ENCODE assay signal across 8 mouse cellular contexts in genomic region chr11:101963473-101964291, GRCm38 (mm10). TPM values are rescaled to one million over a fixed set of nuclear protein-coding genes. Genes with fewer than 3 reads are reported as not detected.
DNase-seq lines count a peak whose midpoint lies in the region; ATAC-seq and TF ChIP-seq lines count a peak whose summit lies in the region.

No protein-coding gene starts in this region.

- H3K36me3 ChIP-seq in heart, adult 2 months (ENCODE audit: control insufficient read depth, insufficient read depth, low read length) = no peaks in the 10 kb centered on the region
- no peaks in the 10 kb centered on the region for H3K36me3 ChIP-seq in forebrain, embryonic 10.5 days (replicated peaks)
- H3K36me3 ChIP-seq in intestine, postnatal 0 days (ENCODE audit: control insufficient read depth, insufficient read depth) = no peaks in the 10 kb centered on the region
- no peaks in the 10 kb centered on the region for H3K36me3 ChIP-seq in midbrain, embryonic 13.5 days

- H3K4me3 ChIP-seq in heart, adult 2 months = peak overlapping the region; percentile 47
- peak overlapping the region; percentile 69 for H3K4me3 ChIP-seq in forebrain, embryonic 10.5 days
- peak overlapping the region; percentile 48 for H3K4me3 ChIP-seq in intestine, postnatal 0 days (ENCODE audit: low read depth, low read length)
- H3K4me3 ChIP-seq in midbrain, embryonic 13.5 days (replicated peaks) = peak overlapping the region; percentile 59

- WGBS in heart, adult 2 months = under 1% methylated on average over 78 of the region's 78 CpGs
- WGBS in forebrain, embryonic 10.5 days = under 1% methylated on average over 78 of the region's 78 CpGs
- 1% methylated on average over 78 of the region's 78 CpGs for WGBS in intestine, postnatal 0 days
- WGBS in midbrain, embryonic 13.5 days = under 1% methylated on average over 78 of the region's 78 CpGs

- TF ChIP-seq CTCF in heart, adult 2 months (IDR thresholded peaks at IDR 0.05) = no peak
- 0 out of 2 replicates have a peak, but pooled peaks have one; percentile 2 for TF ChIP-seq CTCF in intestine, postnatal 0 days (IDR thresholded peaks at IDR 0.05; ENCODE audit: low read depth)

- H3K79me2 ChIP-seq in heart, adult 2 months (replicated peaks; ENCODE audit: control insufficient read depth, insufficient read depth, low read length) = no peaks in the 10 kb centered on the region

- no peak overlapping the region; the same call in 1 of the 2 replicates for H3K27ac ChIP-seq in heart, adult 2 months
- H3K27ac ChIP-seq in forebrain, embryonic 10.5 days = peak overlapping the region; percentile 81
- H3K27ac ChIP-seq in intestine, postnatal 0 days (ENCODE audit: low read depth, low read length) = no peak overlapping the region
- H3K27ac ChIP-seq in midbrain, embryonic 13.5 days = no peak overlapping the region

- no peaks in the 10 kb centered on the region for H3K9me3 ChIP-seq in forebrain, embryonic 10.5 days
- no peaks in the 10 kb centered on the region for H3K9me3 ChIP-seq in intestine, postnatal 0 days (ENCODE audit: control insufficient read depth)
- H3K9me3 ChIP-seq in midbrain, embryonic 13.5 days = no peaks in the 10 kb centered on the region

- no peak for ATAC-seq in intestine, postnatal 0 days
- peak; percentile 51 for ATAC-seq in midbrain, embryonic 13.5 days

- no peak for TF ChIP-seq EP300 in heart, adult 2 months (IDR thresholded peaks at IDR 0.05; ENCODE audit: insufficient read depth, low read depth, low read length)

- peak overlapping the region; percentile 68 for H3K9ac ChIP-seq in heart, adult 2 months (ENCODE audit: low read depth, low read length)
- H3K9ac ChIP-seq in intestine, postnatal 0 days (ENCODE audit: low read depth, low read length) = peak overlapping the region; percentile 38
- H3K9ac ChIP-seq in midbrain, embryonic 13.5 days (replicated peaks) = peak overlapping the region; percentile 70

- intact Hi-C loops in heart, adult 2 months (cut with DNase I) = no loop called here
- intact Hi-C loops in heart, postnatal 25 days (cut with DNase I) = no loop called here

- peaks cover 8% of the 10 kb centered on the region for H3K27me3 ChIP-seq in heart, adult 2 months (ENCODE audit: control insufficient read depth, insufficient read depth, low read length)
- H3K27me3 ChIP-seq in forebrain, embryonic 10.5 days (ENCODE audit: poor library complexity, severe bottlenecking) = peaks cover 100% of the 10 kb centered on the region
- H3K27me3 ChIP-seq in intestine, postnatal 0 days (replicated peaks; ENCODE audit: control insufficient read depth, insufficient read depth, low read length) = peaks cover 74% of the 10 kb centered on the region
- peaks cover 94% of the 10 kb centered on the region for H3K27me3 ChIP-seq in midbrain, embryonic 13.5 days

- no peaks in the 10 kb centered on the region; the same call in 1 of the 2 replicates for H3K4me1 ChIP-seq in heart, adult 2 months (ENCODE audit: control insufficient read depth, insufficient read depth, low read length)
- H3K4me1 ChIP-seq in forebrain, embryonic 10.5 days = peaks cover 66% of the 10 kb centered on the region
- H3K4me1 ChIP-seq in intestine, postnatal 0 days (replicated peaks; ENCODE audit: control insufficient read depth, insufficient read depth, low read length) = no peaks in the 10 kb centered on the region; the same call in none of the 2 replicates
- peaks cover 41% of the 10 kb centered on the region for H3K4me1 ChIP-seq in midbrain, embryonic 13.5 days (replicated peaks)

- H3K4me2 ChIP-seq in intestine, postnatal 0 days (replicated peaks; ENCODE audit: low read depth) = peak overlapping the region; percentile 76
- H3K4me2 ChIP-seq in midbrain, embryonic 13.5 days (replicated peaks) = peak overlapping the region; percentile 90

- DNase-seq in heart, adult 2 months = peak; percentile 42 to 61
- no peak for DNase-seq in heart, postnatal 25 days (ENCODE audit: low spot score)
- DNase-seq in R1 (ENCODE audit: low read depth, low spot score) = peak; percentile 64
- DNase-seq in forebrain, embryonic 10.5 days (ENCODE audit: extremely low spot score, low spot score) = peak; percentile 62
- DNase-seq in adipocyte (ENCODE audit: low spot score) = no peak
- DNase-seq in right cerebral cortex, postnatal 10 days (ENCODE audit: low spot score in 2 of 2) = no peak

- no peak for TF ChIP-seq POLR2A in heart, adult 2 months (IDR thresholded peaks at IDR 0.05; ENCODE audit: insufficient read depth, low read depth, low read length)

RNA-seq across cellular contexts. Expression of gene Sost, which starts 3.1 kb away (rescaled TPM):
- 1 to 10 TPM; 2.1 to 3.2 TPM for total RNA-seq in heart, adult 2 months (2021)
- 5.8 and 7.0 TPM in 2 replicates for polyA plus RNA-seq in heart, adult 2 months (2012; rRNA removed)
- 1 to 10 TPM; 1.5 to 1.6 TPM for total RNA-seq in heart, postnatal 25 days (2021)
- polyA plus RNA-seq in forebrain, embryonic 10.5 days (2016; fragmentation: Nextera tagmentation; extraction: Ambion mirVana) = not detected in 2 replicates
- not detected in 2 replicates for polyA plus RNA-seq in intestine, postnatal 0 days (2015; fragmentation: Nextera tagmentation; extraction: Ambion mirVana)
- 0.07 and 0.24 TPM in 2 replicates for polyA plus RNA-seq in midbrain, embryonic 13.5 days (2015; fragmentation: Nextera tagmentation; extraction: Ambion mirVana)

RNA-seq across cellular contexts. Expression of gene Cfap97d1, which starts 20.4 kb away (rescaled TPM):
- total RNA-seq in heart, adult 2 months (2021) = not detected
- not detected in 2 replicates for polyA plus RNA-seq in heart, adult 2 months (2012; rRNA removed)
- not detected for total RNA-seq in heart, postnatal 25 days (2021)
- not detected in 2 replicates for polyA plus RNA-seq in forebrain, embryonic 10.5 days (2016; fragmentation: Nextera tagmentation; extraction: Ambion mirVana)
- polyA plus RNA-seq in intestine, postnatal 0 days (2015; fragmentation: Nextera tagmentation; extraction: Ambion mirVana) = not detected in 2 replicates
- polyA plus RNA-seq in midbrain, embryonic 13.5 days (2015; fragmentation: Nextera tagmentation; extraction: Ambion mirVana) = not detected in 2 replicates

RNA-seq across cellular contexts. Expression of gene Dusp3, which starts 23.1 kb away (rescaled TPM):
- total RNA-seq in heart, adult 2 months (2021) = 100 to 1,000 TPM; 103 to 131 TPM
- polyA plus RNA-seq in heart, adult 2 months (2012; rRNA removed) = 97.7 and 101 TPM in 2 replicates
- total RNA-seq in heart, postnatal 25 days (2021) = 100 to 1,000 TPM; 115 to 122 TPM
- 12.1 and 12.6 TPM in 2 replicates for polyA plus RNA-seq in forebrain, embryonic 10.5 days (2016; fragmentation: Nextera tagmentation; extraction: Ambion mirVana)
- 49.9 and 53.5 TPM in 2 replicates for polyA plus RNA-seq in intestine, postnatal 0 days (2015; fragmentation: Nextera tagmentation; extraction: Ambion mirVana)
- polyA plus RNA-seq in midbrain, embryonic 13.5 days (2015; fragmentation: Nextera tagmentation; extraction: Ambion mirVana) = 11.3 and 11.8 TPM in 2 replicates

Comparison
In these comparisons a context has a peak if more than half of its experiments do, and no peak if none do; other contexts are left out.
1. DNase-seq: peak in heart, adult 2 months (2 of 2), R1 (single experiment) and forebrain, embryonic 10.5 days (single experiment); none in heart, postnatal 25 days (single experiment), adipocyte (single experiment) and right cerebral cortex, postnatal 10 days (0 of 2).
2. Peak in every context shown above with its lines, with median percentiles within 50 percentile points of each other: H3K4me3 ChIP-seq and H3K9ac ChIP-seq.